Mouse (Mus musculus): ENCODE results near the gene Rita1. TPM values are rescaled to one million over a fixed set of nuclear protein-coding genes. Genes with fewer than 3 reads are reported as not detected.

The Rita1 gene
- total RNA-seq, 2 experiments from 2014 or later: 2.3 to 4.7 TPM

GRCm38 (mm10) chr5:120550137-120550536, 62.3 kb downstream of the Rita1 start:
- ATAC-seq (replicated peaks; ENCODE audit: poor library complexity): no peak

GRCm38 (mm10) chr5:120548236-120548850, 64.0 kb downstream of the Rita1 start:
- no peak for ATAC-seq (replicated peaks; ENCODE audit: poor library complexity)

Other genes with a start within 250 kb of the Rita1 start
- gene Lhx5, start 180.9 kb downstream of the Rita1 start, total RNA-seq (2015): not detected in 2 replicates
- gene Lhx5, start 180.9 kb downstream of the Rita1 start, total RNA-seq (2017): not detected in 2 replicates
- gene Sdsl, start 139.8 kb downstream of the Rita1 start, total RNA-seq (2015): 1.6 and 7.1 TPM in 2 replicates
- 3.2 and 9.0 TPM in 2 replicates for gene Sdsl, start 139.8 kb downstream of the Rita1 start, total RNA-seq (2017)
- gene Sds, start 136.1 kb downstream of the Rita1 start, total RNA-seq (2015): not detected in 2 replicates
- not detected in 2 replicates for gene Sds, start 136.1 kb downstream of the Rita1 start, total RNA-seq (2017)
- 8.3 and 9.8 TPM in 2 replicates for gene Plbd2, start 109.0 kb downstream of the Rita1 start, total RNA-seq (2015)
- 6.9 and 8.7 TPM in 2 replicates for gene Plbd2, start 109.0 kb downstream of the Rita1 start, total RNA-seq (2017)
- gene Slc8b1, start 101.4 kb downstream of the Rita1 start, total RNA-seq (2015): 21.1 and 23.5 TPM in 2 replicates
- gene Slc8b1, start 101.4 kb downstream of the Rita1 start, total RNA-seq (2017): 31.8 and 32.5 TPM in 2 replicates
- gene Tpcn1, start 23.9 kb downstream of the Rita1 start, total RNA-seq (2015): 37.0 and 38.8 TPM in 2 replicates
- gene Tpcn1, start 23.9 kb downstream of the Rita1 start, total RNA-seq (2017): 15.7 and 17.7 TPM in 2 replicates
- gene Iqcd, start 23.6 kb downstream of the Rita1 start, total RNA-seq (2015): not detected in 2 replicates
- 0.81 and 1.1 TPM in 2 replicates for gene Iqcd, start 23.6 kb downstream of the Rita1 start, total RNA-seq (2017)
- 11.8 and 13.3 TPM in 2 replicates for gene Ddx54, start 150 bp upstream of the Rita1 start, total RNA-seq (2015)
- gene Ddx54, start 150 bp upstream of the Rita1 start, total RNA-seq (2017): 34.9 and 35.8 TPM in 2 replicates
- not detected in 2 replicates for gene Cfap73, start 21.6 kb upstream of the Rita1 start, total RNA-seq (2015)
- not detected in 2 replicates for gene Cfap73, start 21.6 kb upstream of the Rita1 start, total RNA-seq (2017)
- gene Rasal1, start 36.2 kb upstream of the Rita1 start, total RNA-seq (2015): 0.10 and 0.67 TPM in 2 replicates
- gene Rasal1, start 36.2 kb upstream of the Rita1 start, total RNA-seq (2017): 0.12 and 2.0 TPM in 2 replicates
- 0.10 TPM in 1 of 2 replicates, not detected in the other for gene Dtx1, start 99.3 kb upstream of the Rita1 start, total RNA-seq (2015)
- gene Dtx1, start 99.3 kb upstream of the Rita1 start, total RNA-seq (2017): not detected in 2 replicates
- gene Oas2, start 137.3 kb upstream of the Rita1 start, total RNA-seq (2015): 1.6 and 2.9 TPM in 2 replicates
- gene Oas2, start 137.3 kb upstream of the Rita1 start, total RNA-seq (2017): 0.12 and 0.30 TPM in 2 replicates
- 1.1 and 1.5 TPM in 2 replicates for gene Oas3, start 165.1 kb upstream of the Rita1 start, total RNA-seq (2015)
- gene Oas3, start 165.1 kb upstream of the Rita1 start, total RNA-seq (2017): 1.1 and 1.3 TPM in 2 replicates
- gene Oas1e, start 182.9 kb upstream of the Rita1 start, total RNA-seq (2015): not detected in 2 replicates
- gene Oas1e, start 182.9 kb upstream of the Rita1 start, total RNA-seq (2017): not detected in 2 replicates
- 0.83 and 1.6 TPM in 2 replicates for gene Oas1c, start 199.9 kb upstream of the Rita1 start, total RNA-seq (2015)
- gene Oas1c, start 199.9 kb upstream of the Rita1 start, total RNA-seq (2017): 2.4 and 6.3 TPM in 2 replicates
- not detected in 2 replicates for gene Oas1f, start 234.8 kb upstream of the Rita1 start, total RNA-seq (2015)
- not detected in 2 replicates for gene Oas1f, start 234.8 kb upstream of the Rita1 start, total RNA-seq (2017)
- gene Oas1h, start 248.8 kb upstream of the Rita1 start, total RNA-seq (2015): not detected in 2 replicates
- gene Oas1h, start 248.8 kb upstream of the Rita1 start, total RNA-seq (2017): not detected in 2 replicates